Mouse (Mus musculus) forebrain, embryonic 11.5 days (tissue): ENCODE measurements around the gene Gm45618. TPM values are rescaled to one million over a fixed set of nuclear protein-coding genes. Genes with fewer than 3 reads are reported as not detected.

ENCODE experiments used
- ATAC-seq: fragments of 200-750 bp; cut with Nextera tagmentation; replicated peaks from 2 replicates; pipeline ENCODE4 v1.8.0; 2017; ENCODE audit warnings: moderate TSS enrichment; ENCODE audit not compliant: low FRiP score
- DNase-seq: peaks from one replicate; pipeline ENCODE4 v3.0.0-alpha.2; 2017; ENCODE audit warnings: low spot score
- H3K27ac ChIP-seq: fragments of 300-500 bp; sonication (generic); 2 replicates; pipeline ENCODE4 v1.5.1; 2014; ENCODE audit warnings: low read depth, low read length
- H3K27me3 ChIP-seq: fragments of 300-500 bp; sonication (generic); 2 replicates; pipeline ENCODE4 v1.6.1; 2014; ENCODE audit warnings: mild to moderate bottlenecking, low read length, mixed read lengths; ENCODE audit not compliant: control insufficient read depth, insufficient read depth
- H3K36me3 ChIP-seq: fragments of 300-500 bp; sonication (generic); 2 replicates; pipeline ENCODE4 v1.6.1; 2014; ENCODE audit warnings: mild to moderate bottlenecking, low read length, moderate library complexity, mixed read lengths; ENCODE audit not compliant: control insufficient read depth, insufficient read depth
- H3K4me1 ChIP-seq: fragments of 300-500 bp; sonication (generic); replicated peaks from 2 replicates; pipeline ENCODE4 v1.6.1; 2014; ENCODE audit warnings: low read length, mixed read lengths; ENCODE audit not compliant: control insufficient read depth, insufficient read depth
- H3K4me2 ChIP-seq: fragments of 300-500 bp; sonication (generic); 2 replicates; pipeline ENCODE4 v1.6.1; 2014; ENCODE audit warnings: low read depth, mild to moderate bottlenecking, low read length, moderate library complexity, mixed read lengths; ENCODE audit not compliant: severe bottlenecking
- H3K4me3 ChIP-seq: fragments of 300-500 bp; sonication (generic); 2 replicates; pipeline ENCODE4 v1.5.1; 2014; ENCODE audit warnings: low read depth, low read length
- H3K9ac ChIP-seq: fragments of 300-500 bp; sonication (generic); 2 replicates; pipeline ENCODE4 v1.6.1; 2014; ENCODE audit warnings: low read length
- H3K9me3 ChIP-seq: fragments of 300-500 bp; sonication (generic); 2 replicates; pipeline ENCODE4 v1.6.1; 2016; ENCODE audit warnings: low read length, mixed read lengths; ENCODE audit not compliant: control insufficient read depth
- WGBS: fragments of 180-500 bp; shearing (Covaris S2); extraction: QIAGEN DNeasy Blood & Tissue Kit; methylation state at CpG from one replicate; pipeline ENCODE4 v1.1.7; 2014; 5-methylcytosine and 5-hydroxymethylcytosine counted together
- polyA plus RNA-seq: library from polyadenylated mRNA; unstranded; fragments of >200 nt; fragmentation: Nextera tagmentation; extraction: Ambion mirVana; gene quantifications from 2 replicates; pipeline ENCODE4 v1.2.1, GENCODE M21; 2014

The Gm45618 gene
- polyA plus RNA-seq, 1 experiment from 2014 or later, result 0.31 TPM

GRCm38 (mm10) chr7:142070458-142071211, 49.9 kb downstream of the Gm45618 start:
- H3K4me3 ChIP-seq, result no peak overlapping the region
- ATAC-seq, result peak; percentile 65
- H3K27ac ChIP-seq, result no peak overlapping the region
- no peak overlapping the region for H3K9ac ChIP-seq
- no peaks in the 10 kb centered on the region for H3K36me3 ChIP-seq
- H3K9me3 ChIP-seq, result no peaks in the 10 kb centered on the region
- WGBS, result 15% methylated on average over 13 of the region's 13 CpGs
- no peaks in the 10 kb centered on the region for H3K4me1 ChIP-seq
- no peaks in the 10 kb centered on the region for H3K27me3 ChIP-seq
- peak; percentile 82 for DNase-seq
- H3K4me2 ChIP-seq, result peak overlapping the region; percentile 37; the same call in 1 of the 2 replicates

Other genes with a start within 250 kb of the Gm45618 start
- 59.8 and 70.7 TPM in 2 replicates for gene Tollip, start 202.2 kb downstream of the Gm45618 start, polyA plus RNA-seq
- gene Brsk2, start 171.0 kb downstream of the Gm45618 start, polyA plus RNA-seq, result 13.8 and 15.5 TPM in 2 replicates
- 52.9 and 55.9 TPM in 2 replicates for gene Mob2, start 59.7 kb downstream of the Gm45618 start, polyA plus RNA-seq
- gene Dusp8, start 24.9 kb downstream of the Gm45618 start, polyA plus RNA-seq, result 22.6 and 28.1 TPM in 2 replicates
- not detected in 2 replicates for gene Gm39115, start 15.3 kb upstream of the Gm45618 start, polyA plus RNA-seq
- gene Gm45337, start 23.9 kb upstream of the Gm45618 start, polyA plus RNA-seq, result not detected in 2 replicates
- not detected in 2 replicates for gene Gm29735, start 36.4 kb upstream of the Gm45618 start, polyA plus RNA-seq
- gene Gm4553, start 45.0 kb upstream of the Gm45618 start, polyA plus RNA-seq, result not detected in 2 replicates
- gene Krtap5-2, start 55.3 kb upstream of the Gm45618 start, polyA plus RNA-seq, result not detected in 2 replicates
- not detected in 2 replicates for gene Gm10153, start 69.7 kb upstream of the Gm45618 start, polyA plus RNA-seq
- gene Krtap5-3, start 80.6 kb upstream of the Gm45618 start, polyA plus RNA-seq, result not detected in 2 replicates
- gene Gm7579, start 91.1 kb upstream of the Gm45618 start, polyA plus RNA-seq, result not detected in 2 replicates
- gene Krtap5-5, start 109.2 kb upstream of the Gm45618 start, polyA plus RNA-seq, result not detected in 2 replicates
- not detected in 2 replicates for gene Gm40460, start 120.3 kb upstream of the Gm45618 start, polyA plus RNA-seq
- gene Gm2431, start 137.6 kb upstream of the Gm45618 start, polyA plus RNA-seq, result not detected in 2 replicates
- not detected in 2 replicates for gene Gm4559, start 153.6 kb upstream of the Gm45618 start, polyA plus RNA-seq
- not detected in 2 replicates for gene Krtap5-1, start 176.4 kb upstream of the Gm45618 start, polyA plus RNA-seq
- not detected in 2 replicates for gene Krtap5-4, start 182.8 kb upstream of the Gm45618 start, polyA plus RNA-seq